Mouse (Mus musculus): ENCODE results near the gene Lag3. TPM values are rescaled to one million over a fixed set of nuclear protein-coding genes. Genes with fewer than 3 reads are reported as not detected.

Gene Lag3
- polyA plus RNA-seq, 1 experiment, result 0.44 TPM

- TF ChIP-seq POLR2A (IDR thresholded peaks at IDR 0.05; ENCODE audit: borderline replicate concordance, low read depth, low read length) (no peak), CTCF (IDR thresholded peaks at IDR 0.05; ENCODE audit: low read depth, low read length) (no peak)
These were observed 56.9 kb downstream of the Lag3 start for GRCm38 (mm10) chr6:124854647-124855046.

More at GRCm38 (mm10) chr6:124854647-124855046, 56.9 kb downstream of the Lag3 start:
- 0 out of 2 replicates have a peak overlapping the region, but pooled peaks have one; percentile 6 for H3K27ac ChIP-seq (ENCODE audit: insufficient read depth, low read depth, low read length)
- H3K4me3 ChIP-seq (ENCODE audit: insufficient read depth, low read length), result no peak overlapping the region
- peaks cover 18% of the 10 kb centered on the region for H3K4me1 ChIP-seq (ENCODE audit: control insufficient read depth, insufficient read depth, low read length)

Other genes starting within 250 kb of the Lag3 start
- 57.4 and 70.0 TPM in 2 replicates for gene Lpcat3, start 248.7 kb downstream of the Lag3 start, polyA plus RNA-seq (2012; ENCODE audit: insufficient read depth, insufficient read length, missing spikeins)
- 48.2 and 54.9 TPM in 2 replicates for gene Emg1, start 199.5 kb downstream of the Lag3 start, polyA plus RNA-seq (2012; ENCODE audit: insufficient read depth, insufficient read length, missing spikeins)
- 94.1 and 97.8 TPM in 2 replicates for gene Phb2, start 199.4 kb downstream of the Lag3 start, polyA plus RNA-seq (2012; ENCODE audit: insufficient read depth, insufficient read length, missing spikeins)
- gene Ptpn6, start 173.0 kb downstream of the Lag3 start, polyA plus RNA-seq (2012; ENCODE audit: insufficient read depth, insufficient read length, missing spikeins), result 583 and 614 TPM in 2 replicates
- 221 and 253 TPM in 2 replicates for gene Grcc10, start 170.3 kb downstream of the Lag3 start, polyA plus RNA-seq (2012; ENCODE audit: insufficient read depth, insufficient read length, missing spikeins)
- not detected in 2 replicates for gene Gm45234, start 155.7 kb downstream of the Lag3 start, polyA plus RNA-seq (2012; ENCODE audit: insufficient read depth, insufficient read length, missing spikeins)
- gene Atn1, start 155.2 kb downstream of the Lag3 start, polyA plus RNA-seq (2012; ENCODE audit: insufficient read depth, insufficient read length, missing spikeins), result 30.1 and 34.0 TPM in 2 replicates
- 1.4 and 2.6 TPM in 2 replicates for gene Eno2, start 142.0 kb downstream of the Lag3 start, polyA plus RNA-seq (2012; ENCODE audit: insufficient read depth, insufficient read length, missing spikeins)
- gene Lrrc23, start 132.0 kb downstream of the Lag3 start, polyA plus RNA-seq (2012; ENCODE audit: insufficient read depth, insufficient read length, missing spikeins), result not detected in 2 replicates
- gene Spsb2, start 103.0 kb downstream of the Lag3 start, polyA plus RNA-seq (2012; ENCODE audit: insufficient read depth, insufficient read length, missing spikeins), result 31.4 and 43.6 TPM in 2 replicates
- gene Tpi1, start 97.4 kb downstream of the Lag3 start, polyA plus RNA-seq (2012; ENCODE audit: insufficient read depth, insufficient read length, missing spikeins), result 224 and 232 TPM in 2 replicates
- 62.3 and 65.0 TPM in 2 replicates for gene Usp5, start 82.2 kb downstream of the Lag3 start, polyA plus RNA-seq (2012; ENCODE audit: insufficient read depth, insufficient read length, missing spikeins)
- gene Cdca3, start 82.2 kb downstream of the Lag3 start, polyA plus RNA-seq (2012; ENCODE audit: insufficient read depth, insufficient read length, missing spikeins), result 70.1 and 76.5 TPM in 2 replicates
- gene Gnb3, start 71.4 kb downstream of the Lag3 start, polyA plus RNA-seq (2012; ENCODE audit: insufficient read depth, insufficient read length, missing spikeins), result not detected in 2 replicates
- 12.1 and 12.9 TPM in 2 replicates for gene P3h3, start 54.0 kb downstream of the Lag3 start, polyA plus RNA-seq (2012; ENCODE audit: insufficient read depth, insufficient read length, missing spikeins)
- 43.3 and 52.6 TPM in 2 replicates for gene Gpr162, start 47.7 kb downstream of the Lag3 start, polyA plus RNA-seq (2012; ENCODE audit: insufficient read depth, insufficient read length, missing spikeins)
- 20.6 and 23.4 TPM in 2 replicates for gene Cd4, start 23.5 kb downstream of the Lag3 start, polyA plus RNA-seq (2012; ENCODE audit: insufficient read depth, insufficient read length, missing spikeins)
- gene Ptms, start 8.4 kb upstream of the Lag3 start, polyA plus RNA-seq (2012; ENCODE audit: insufficient read depth, insufficient read length, missing spikeins), result 820 and 821 TPM in 2 replicates
- 186 and 188 TPM in 2 replicates for gene Mlf2, start 19.7 kb upstream of the Lag3 start, polyA plus RNA-seq (2012; ENCODE audit: insufficient read depth, insufficient read length, missing spikeins)
- 49.3 and 58.7 TPM in 2 replicates for gene Cops7a, start 53.8 kb upstream of the Lag3 start, polyA plus RNA-seq (2012; ENCODE audit: insufficient read depth, insufficient read length, missing spikeins)
- gene Pianp, start 85.0 kb upstream of the Lag3 start, polyA plus RNA-seq (2012; ENCODE audit: insufficient read depth, insufficient read length, missing spikeins), result 5.5 and 7.2 TPM in 2 replicates
- gene Zfp384, start 97.4 kb upstream of the Lag3 start, polyA plus RNA-seq (2012; ENCODE audit: insufficient read depth, insufficient read length, missing spikeins), result 82.7 and 83.1 TPM in 2 replicates
- 110 and 113 TPM in 2 replicates for gene Ing4, start 128.1 kb upstream of the Lag3 start, polyA plus RNA-seq (2012; ENCODE audit: insufficient read depth, insufficient read length, missing spikeins)
- gene Acrbp, start 138.0 kb upstream of the Lag3 start, polyA plus RNA-seq (2012; ENCODE audit: insufficient read depth, insufficient read length, missing spikeins), result 28.7 and 29.3 TPM in 2 replicates
- 33.2 and 43.3 TPM in 2 replicates for gene Lpar5, start 156.2 kb upstream of the Lag3 start, polyA plus RNA-seq (2012; ENCODE audit: insufficient read depth, insufficient read length, missing spikeins)
- gene Chd4, start 184.3 kb upstream of the Lag3 start, polyA plus RNA-seq (2012; ENCODE audit: insufficient read depth, insufficient read length, missing spikeins), result 122 and 144 TPM in 2 replicates
- 10.7 and 11.4 TPM in 2 replicates for gene Nop2, start 220.2 kb upstream of the Lag3 start, polyA plus RNA-seq (2012; ENCODE audit: insufficient read depth, insufficient read length, missing spikeins)
- 51.8 and 57.0 TPM in 2 replicates for gene Iffo1, start 233.5 kb upstream of the Lag3 start, polyA plus RNA-seq (2012; ENCODE audit: insufficient read depth, insufficient read length, missing spikeins)